Mouse (Mus musculus): ENCODE results near the gene Fkbp15. TPM values are rescaled to one million over a fixed set of nuclear protein-coding genes. Genes with fewer than 3 reads are reported as not detected.

The Fkbp15 gene
- 10 to 100 TPM; 19.5 to 23.6 TPM for total RNA-seq (2021)
- long read RNA-seq, experiment 1, full-length matches to known transcripts = 9 of 20 reads
- long read RNA-seq, experiment 1, partial matches to known transcripts = 10 of 20 reads
- long read RNA-seq, experiment 1, other reads (novel, unspliced or antisense) = 1 of 20 reads
- long read RNA-seq, experiment 2, full-length matches to known transcripts = 10 of 19 reads
- long read RNA-seq, experiment 2, partial matches to known transcripts = 7 of 19 reads
- long read RNA-seq, experiment 2, other reads (novel, unspliced or antisense) = 2 of 19 reads

- intact Hi-C loops (cut with DNase I) = loop anchor here (2.0 kb wide), 1 partner anchor 47 kb away; no protein-coding TSS in a partner anchor
- DNase-seq = peak; percentile 92 to 94
Measured at GRCm38 (mm10) chr4:62360088-62360804, at the start of gene Fkbp15, which contains the start of gene Slc31a1. Fkbp15 (minus strand) TSS chr4:62360548. Slc31a1 (plus strand) TSS chr4:62360727.

GRCm38 (mm10) chr4:62409615-62410014 is 49.3 kb upstream of the Fkbp15 start:
- no peak for DNase-seq
- intact Hi-C loops (cut with DNase I) = loop anchor here (5.0 to 10.0 kb wide), 5 partner anchors 67 to 205 kb away; partner anchors contain the start of genes Alad and Hdhd3

- intact Hi-C loops (cut with DNase I) = loop anchor here (5.0 to 10.0 kb wide), 5 partner anchors 66 to 204 kb away; partner anchors contain the start of genes Alad and Hdhd3
- DNase-seq = peak; percentile 95 to 97
Measured at GRCm38 (mm10) chr4:62408601-62409282, 48.4 kb upstream of the Fkbp15 start, which contains the start of the genes Cdc26 and Prpf4. Cdc26 (minus strand) TSS chr4:62408642. Prpf4 (plus strand) TSS chr4:62408797.

DNA sequence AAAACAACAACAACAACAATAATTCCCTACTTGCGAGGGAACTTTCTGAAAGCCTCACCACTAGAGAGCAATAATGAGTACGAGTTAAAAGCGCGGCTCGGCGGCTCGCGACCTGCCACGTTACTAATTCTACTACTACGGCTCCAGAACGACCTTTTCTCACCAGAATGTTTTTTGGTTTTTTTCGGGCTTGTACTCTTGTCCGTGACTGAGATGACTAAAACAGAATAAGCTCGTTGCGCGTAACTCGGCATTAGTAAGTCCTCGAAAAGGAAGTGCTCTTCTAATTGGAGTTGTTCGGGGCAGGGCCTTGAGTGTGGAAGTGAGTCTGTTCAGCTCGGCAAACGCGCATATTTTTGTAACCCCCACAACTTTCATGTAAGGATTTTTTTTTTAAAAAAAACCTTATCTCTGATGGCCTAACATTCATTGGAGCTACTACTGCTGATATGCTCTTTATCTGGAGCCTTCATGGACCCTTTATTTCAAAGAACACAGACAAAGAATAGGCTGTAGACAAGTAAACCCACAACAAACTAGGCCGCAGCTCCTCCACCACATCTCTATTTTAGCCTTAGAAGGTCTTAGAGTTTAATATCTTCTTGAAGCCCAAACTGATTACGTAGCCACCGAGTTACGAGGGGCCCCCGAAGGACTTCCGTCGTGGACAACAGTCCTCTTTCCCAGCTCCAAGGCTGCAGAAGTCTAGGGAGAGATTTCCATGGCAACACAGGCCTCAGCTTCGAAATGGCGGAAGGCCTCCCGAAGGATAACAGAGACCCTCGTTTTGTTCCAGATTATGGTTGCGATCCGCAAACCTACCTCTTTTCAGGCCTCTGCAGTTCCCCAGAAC is 47.6 kb upstream of the Fkbp15 start:
- peak; percentile 57 to 59 for DNase-seq
- intact Hi-C loops (cut with DNase I) = loop anchor here (2.0 to 10.0 kb wide), 6 partner anchors 47 to 203 kb away; partner anchors contain the start of genes Alad, Fkbp15, Hdhd3 and Slc31a1

DNA sequence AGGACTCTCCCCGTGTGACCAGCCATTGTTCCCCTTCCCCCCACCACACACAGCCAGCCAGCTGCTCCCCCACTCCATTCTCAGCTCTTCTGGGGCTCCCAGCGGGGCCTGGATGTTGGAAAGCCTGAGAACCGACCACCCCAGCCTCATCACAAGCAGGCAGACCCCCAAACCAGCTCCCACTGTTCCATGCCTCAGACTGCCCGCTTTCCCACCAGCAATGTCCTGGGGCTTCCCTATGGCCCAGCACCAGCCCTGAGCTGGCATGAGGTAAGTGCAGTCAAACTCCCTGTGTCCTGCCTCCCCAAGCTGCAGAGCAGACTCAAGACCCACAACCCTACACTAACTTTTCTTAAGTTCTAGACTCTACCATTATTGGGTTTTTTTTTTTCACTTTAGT is 45.8 kb upstream of the Fkbp15 start:
- no peak for DNase-seq
- intact Hi-C loops (cut with DNase I) = loop anchor here (2.0 to 10.0 kb wide), 6 partner anchors 45 to 201 kb away; partner anchors contain the start of genes Alad, Fkbp15, Hdhd3 and Slc31a1

DNA sequence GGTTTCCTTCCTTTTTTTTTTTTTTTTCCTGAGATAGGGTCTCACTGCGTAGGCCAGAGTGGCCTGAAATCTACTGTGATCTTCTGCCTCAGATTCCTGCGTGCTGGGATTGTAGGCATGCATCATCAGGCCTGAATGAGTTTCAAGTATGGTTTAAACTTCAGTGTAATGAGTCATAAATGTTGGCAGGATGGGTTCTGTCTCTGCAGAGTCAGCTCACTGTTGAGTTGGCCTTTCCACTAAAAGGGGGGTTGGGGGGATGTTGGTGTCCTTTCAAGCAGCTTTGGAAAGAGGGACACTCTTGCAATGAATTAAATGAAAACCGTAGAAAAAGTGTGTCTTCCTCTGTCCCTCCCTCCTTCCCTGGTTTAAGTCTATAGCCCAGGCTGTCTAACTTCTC is 38.6 kb upstream of the Fkbp15 start:
- intact Hi-C loops (cut with DNase I) = no loop called here
- no peak for DNase-seq

DNA sequence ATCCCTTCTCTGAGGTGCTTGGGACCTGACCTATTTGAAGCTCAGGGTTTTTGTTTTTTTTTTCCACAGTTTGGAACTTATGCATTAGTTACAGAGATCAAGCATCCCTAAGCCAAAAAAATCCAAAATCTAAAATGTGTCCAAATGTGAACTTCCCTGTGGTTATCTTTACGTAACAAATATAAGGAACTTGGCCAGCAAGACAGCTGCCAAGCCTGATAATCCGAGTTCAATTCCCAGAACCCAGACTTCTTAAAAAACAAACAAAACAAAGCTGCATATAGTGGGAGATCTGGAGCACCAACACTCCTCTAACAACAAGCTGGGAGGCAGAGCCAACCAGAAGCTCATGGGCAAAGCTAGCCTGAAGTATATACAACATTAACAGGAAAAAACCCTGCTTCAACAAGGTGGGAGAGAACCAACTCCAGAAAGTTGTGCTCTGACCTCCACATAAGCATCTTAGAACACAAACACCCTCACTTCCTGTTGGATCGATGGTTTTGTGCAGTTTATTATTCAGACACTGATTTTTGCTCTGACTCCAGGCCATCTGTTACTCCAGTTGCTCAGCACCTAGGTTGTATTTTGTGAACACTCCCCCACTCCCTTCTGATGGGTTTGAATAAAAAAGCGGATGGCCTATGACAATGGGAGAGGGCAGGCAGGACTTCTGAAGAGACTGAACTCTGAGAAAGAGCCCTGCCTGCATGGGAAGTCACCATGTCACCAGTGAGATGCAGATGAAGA is 37.4 kb upstream of the Fkbp15 start:
- DNase-seq = no peak
- intact Hi-C loops (cut with DNase I) = no loop called here

GRCm38 (mm10) chr4:62395806-62396205 is 35.5 kb upstream of the Fkbp15 start:
- intact Hi-C loops (cut with DNase I) = no loop called here

GRCm38 (mm10) chr4:62393459-62393858 is 33.1 kb upstream of the Fkbp15 start:
- DNase-seq = no peak
- intact Hi-C loops (cut with DNase I) = no loop called here

More at GRCm38 (mm10) chr4:62395806-62396205, 35.5 kb upstream of the Fkbp15 start:
- no peak for DNase-seq

- intact Hi-C loops (cut with DNase I) = no loop called here
- no peak for DNase-seq
Measured at GRCm38 (mm10) chr4:62391892-62392291, 31.5 kb upstream of the Fkbp15 start.

DNA sequence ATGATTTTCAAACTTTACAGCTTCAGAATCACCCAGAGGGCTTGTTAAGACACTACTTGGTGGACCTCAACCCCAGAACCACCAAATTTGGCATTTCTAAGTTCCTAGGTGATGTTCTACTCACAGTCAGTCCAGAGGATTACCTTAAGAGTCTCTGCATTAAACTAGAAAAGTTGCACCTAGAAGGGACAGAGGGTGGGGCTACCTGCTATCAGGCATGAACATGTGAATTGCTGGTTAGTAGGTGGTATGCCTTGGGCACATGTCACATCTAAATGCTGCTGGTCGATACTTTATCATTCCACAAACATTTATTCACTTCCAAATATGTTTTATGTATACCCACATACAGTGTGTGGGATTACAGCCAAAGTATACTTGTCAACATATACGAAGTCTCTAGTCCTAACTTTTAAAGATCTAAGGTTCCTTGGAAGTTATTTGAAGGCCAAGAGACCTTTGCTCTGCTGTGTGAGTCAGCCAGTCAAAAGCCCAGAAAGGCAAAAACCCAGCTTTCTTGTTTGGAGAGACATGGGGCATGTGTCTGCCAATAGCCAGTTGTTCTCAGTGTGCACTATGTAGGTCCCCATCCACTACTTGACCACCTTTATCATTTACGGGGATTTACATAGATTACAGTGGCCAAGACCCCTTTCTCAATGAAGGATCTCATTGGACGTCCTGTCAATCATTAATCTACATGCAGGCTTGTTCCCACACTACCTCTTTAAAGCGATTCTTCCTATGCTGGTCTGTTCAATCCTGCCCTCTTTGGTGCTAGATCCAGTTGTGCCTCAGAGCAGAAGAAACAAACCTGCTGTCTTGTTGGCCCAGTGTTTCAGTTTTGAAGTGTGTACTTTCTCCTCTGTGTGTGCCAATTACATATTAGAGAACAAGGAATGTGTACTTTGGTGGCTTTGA is 29.5 kb upstream of the Fkbp15 start:
- intact Hi-C loops (cut with DNase I) = no loop called here
- no peak for DNase-seq

- intact Hi-C loops (cut with DNase I) = loop anchor here (2.0 kb wide), 1 partner anchor 17 kb away; no protein-coding TSS in a partner anchor
- DNase-seq = no peak
Measured at GRCm38 (mm10) chr4:62385439-62385838, 25.1 kb upstream of the Fkbp15 start.

GRCm38 (mm10) chr4:62384159-62384558 is 23.8 kb upstream of the Fkbp15 start:
- DNase-seq = no peak
- intact Hi-C loops (cut with DNase I) = loop anchor here (2.0 kb wide), 1 partner anchor 15 kb away; no protein-coding TSS in a partner anchor

GRCm38 (mm10) chr4:62383752-62384151 is 23.4 kb upstream of the Fkbp15 start:
- no peak for DNase-seq
- intact Hi-C loops (cut with DNase I) = loop anchor here (2.0 kb wide), 1 partner anchor 15 kb away; no protein-coding TSS in a partner anchor

- DNase-seq = no peak
- intact Hi-C loops (cut with DNase I) = no loop called here
Measured at GRCm38 (mm10) chr4:62383207-62383606, 22.9 kb upstream of the Fkbp15 start.

DNA sequence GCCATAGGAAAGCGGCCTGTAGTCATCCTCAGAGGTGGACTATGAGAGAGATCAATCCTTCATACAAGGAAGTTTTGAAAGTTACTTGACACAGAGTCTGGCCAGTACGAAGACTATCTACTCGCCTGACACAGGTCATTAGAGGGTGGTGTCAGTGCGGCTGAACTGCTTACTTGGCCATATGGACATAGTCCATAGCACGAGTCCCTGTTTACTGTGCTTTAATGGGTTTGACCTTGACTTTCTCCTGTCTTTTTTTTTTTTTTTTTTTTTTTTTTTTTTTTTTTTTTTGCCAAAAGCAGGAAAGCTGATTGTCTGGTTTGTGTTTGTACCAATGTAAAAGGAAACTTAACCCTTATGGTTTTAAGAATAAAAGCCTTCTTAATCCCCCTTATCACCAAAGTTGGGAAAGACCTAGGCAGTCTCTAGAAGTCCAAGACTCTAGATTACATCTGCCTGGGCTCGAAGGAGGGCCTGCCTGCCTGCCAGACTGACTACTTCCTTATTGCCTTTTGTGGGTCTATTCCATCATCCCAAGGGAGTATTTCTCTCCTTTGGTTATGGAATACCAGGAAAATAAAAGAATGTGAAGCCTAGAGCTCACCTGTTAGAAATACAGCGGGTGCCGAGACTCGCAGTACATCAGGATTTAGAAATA is 19.5 kb upstream of the Fkbp15 start:
- DNase-seq = no peak
- intact Hi-C loops (cut with DNase I) = no loop called here

DNA sequence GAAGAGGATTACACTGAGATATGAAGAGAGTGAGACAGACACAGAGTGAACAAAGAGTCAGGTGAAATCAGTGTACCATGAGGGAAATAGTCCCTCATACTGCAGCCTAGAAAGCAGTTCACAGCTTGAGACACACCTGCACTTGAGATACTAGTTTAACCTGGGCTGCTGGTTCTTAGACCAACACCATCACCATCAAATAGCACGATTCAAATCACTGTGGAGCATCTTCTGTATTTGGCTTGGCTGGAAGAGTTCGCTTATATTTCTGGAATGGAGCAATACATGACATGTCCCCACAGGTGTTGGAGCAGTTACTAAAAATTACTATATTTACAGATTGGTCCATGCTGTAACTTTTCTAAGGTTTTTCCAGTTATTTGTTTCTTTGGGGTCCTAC is 15.8 kb upstream of the Fkbp15 start:
- DNase-seq = no peak
- intact Hi-C loops (cut with DNase I) = no loop called here

Measured in heart, postnatal 14 days (tissue).